Mouse (Mus musculus) activated CD4-positive, CD25-positive, alpha-beta regulatory T cell, adult 4 months (primary cell): ENCODE results near the gene L1td1. TPM values are rescaled to one million over a fixed set of nuclear protein-coding genes. Genes with fewer than 3 reads are reported as not detected.

Experiments
- ATAC-seq: one replicate; pipeline ENCODE4 v1.8.0; 2017
- polyA plus RNA-seq, 2 experiments: library from polyadenylated mRNA; unstranded; fragments of 100-300 nt; shearing (Covaris generic); gene quantifications; one replicate each; pipeline ENCODE4 v1.2.1; 2017

Gene L1td1
- polyA plus RNA-seq, 2 experiments from 2014 or later = not detected

DNA sequence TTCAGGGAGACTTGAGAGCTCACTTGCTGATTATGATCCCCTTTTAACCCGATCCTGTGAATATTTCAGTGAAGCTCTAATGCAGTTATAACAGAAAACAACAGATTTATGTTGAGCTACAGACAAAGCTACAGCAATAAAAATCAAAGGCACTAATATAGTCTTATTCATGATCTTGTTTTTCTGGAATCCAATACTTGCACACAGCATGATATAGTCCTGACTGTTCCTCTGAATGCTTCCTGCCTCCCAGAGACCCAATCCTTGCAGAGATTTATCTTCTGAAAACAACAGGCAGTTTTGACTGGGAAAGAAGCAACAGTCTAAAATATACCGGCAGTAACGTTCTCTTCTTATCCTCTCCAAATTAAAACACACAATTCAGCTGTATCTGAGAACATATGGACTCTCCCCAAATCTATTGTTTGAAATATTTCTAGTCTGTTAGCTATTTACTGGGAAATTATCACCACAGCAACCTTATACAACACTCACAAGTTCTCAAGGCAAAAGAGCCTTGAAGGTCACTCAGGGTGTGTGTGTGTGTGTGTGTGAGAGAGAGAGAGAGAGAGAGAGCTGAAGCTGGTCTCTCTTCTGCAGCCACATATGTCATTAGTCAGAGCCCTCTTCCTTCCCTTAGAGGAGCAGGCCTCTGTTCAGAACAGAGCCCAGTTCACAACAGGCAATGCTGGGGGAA, 16.8 kb downstream of the L1td1 start:
- no peak for ATAC-seq

DNA sequence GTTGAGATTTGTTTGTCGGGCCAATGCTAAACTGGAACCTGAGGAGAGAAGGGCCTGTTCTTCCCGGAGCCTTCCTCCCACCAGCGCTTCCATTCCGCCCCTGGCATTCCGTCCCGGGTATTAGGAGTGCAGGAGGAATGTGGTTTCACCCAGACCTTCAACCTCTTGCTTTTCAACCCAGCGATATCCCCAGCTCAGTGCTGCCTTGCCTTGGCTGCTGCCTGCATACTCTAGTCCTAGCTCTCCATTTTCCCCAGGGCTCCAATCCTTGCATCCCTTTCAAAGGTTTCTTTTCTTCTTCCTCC, 17.3 kb downstream of the L1td1 start:
- ATAC-seq = no peak

DNA sequence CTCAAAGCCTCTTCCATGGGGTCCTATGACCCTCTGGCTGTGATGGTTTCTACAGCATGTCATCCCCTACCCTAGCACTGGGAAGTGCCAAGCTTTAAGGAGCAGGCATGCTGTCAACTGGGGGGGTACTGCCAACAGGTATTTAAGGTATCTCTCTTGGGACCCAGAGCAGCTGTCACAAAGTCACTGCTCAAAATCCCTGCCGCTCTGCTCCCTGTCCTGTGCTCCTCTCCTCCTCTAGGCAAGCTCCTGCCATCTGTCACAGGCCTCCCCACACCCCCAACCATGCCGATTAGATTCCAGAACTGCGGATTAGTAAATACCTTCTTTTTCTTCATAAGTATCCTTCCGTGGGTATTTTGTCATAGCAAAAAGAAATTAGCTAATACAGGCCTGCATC, 27.9 kb downstream of the L1td1 start:
- no peak for ATAC-seq

DNA sequence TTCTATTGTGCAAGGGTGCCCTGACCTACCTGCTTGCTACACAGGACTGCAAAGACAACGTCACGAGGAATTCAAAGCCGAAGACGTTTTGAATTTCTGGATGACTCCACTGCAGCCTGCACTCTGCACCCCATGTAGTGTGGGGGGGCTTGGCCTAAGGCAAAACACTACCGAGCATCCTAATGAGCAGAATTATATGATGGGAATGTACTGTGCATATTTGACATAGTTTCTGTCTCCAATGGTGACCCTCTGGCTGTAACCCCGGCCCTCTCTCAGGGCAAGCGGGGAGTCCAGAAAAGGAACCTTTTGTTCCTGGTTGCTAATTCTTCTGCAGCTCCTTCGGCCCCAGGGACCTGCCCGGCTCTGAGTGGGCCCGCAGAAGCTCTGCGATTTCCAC, 29.6 kb downstream of the L1td1 start:
- no peak for ATAC-seq

DNA sequence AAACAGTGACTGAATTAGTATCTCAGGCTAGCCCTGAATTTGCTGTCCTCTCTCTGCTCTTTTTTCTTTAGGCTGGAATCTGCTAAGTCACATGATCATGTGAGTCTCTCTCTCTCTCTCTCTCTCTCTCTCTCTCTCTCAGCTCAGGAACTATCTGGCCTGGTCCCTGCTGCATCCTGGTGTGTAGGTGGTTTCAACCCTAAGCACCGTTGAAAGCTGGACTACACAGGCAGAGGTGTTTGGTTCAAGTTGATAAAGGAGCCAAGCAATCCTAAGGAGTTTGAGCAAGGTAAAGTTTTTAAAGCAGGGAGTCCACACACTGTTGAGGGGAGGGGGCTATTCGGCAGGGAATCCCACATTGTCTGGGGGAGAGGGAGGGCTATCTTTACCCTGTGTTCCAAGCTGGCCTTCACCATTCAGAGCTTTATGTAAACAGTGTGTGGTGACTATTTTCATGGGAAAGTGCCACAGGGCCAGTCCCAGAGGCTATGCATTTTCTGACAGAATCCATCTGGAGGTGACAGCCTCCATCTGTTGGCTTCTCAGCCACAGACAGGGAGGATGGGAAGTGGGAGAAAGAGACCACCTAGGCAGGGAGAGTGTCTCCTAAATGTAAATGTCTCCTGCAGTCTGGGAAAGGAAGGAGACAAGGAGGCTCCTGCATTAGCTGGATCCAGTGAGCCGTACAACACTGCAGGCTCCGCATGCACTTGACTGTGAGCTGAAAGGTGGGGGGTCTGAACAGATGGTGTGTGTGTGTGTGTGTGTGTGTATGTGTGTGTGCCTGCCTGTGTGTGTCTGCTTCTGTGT, 31.7 kb downstream of the L1td1 start:
- ATAC-seq = no peak

DNA sequence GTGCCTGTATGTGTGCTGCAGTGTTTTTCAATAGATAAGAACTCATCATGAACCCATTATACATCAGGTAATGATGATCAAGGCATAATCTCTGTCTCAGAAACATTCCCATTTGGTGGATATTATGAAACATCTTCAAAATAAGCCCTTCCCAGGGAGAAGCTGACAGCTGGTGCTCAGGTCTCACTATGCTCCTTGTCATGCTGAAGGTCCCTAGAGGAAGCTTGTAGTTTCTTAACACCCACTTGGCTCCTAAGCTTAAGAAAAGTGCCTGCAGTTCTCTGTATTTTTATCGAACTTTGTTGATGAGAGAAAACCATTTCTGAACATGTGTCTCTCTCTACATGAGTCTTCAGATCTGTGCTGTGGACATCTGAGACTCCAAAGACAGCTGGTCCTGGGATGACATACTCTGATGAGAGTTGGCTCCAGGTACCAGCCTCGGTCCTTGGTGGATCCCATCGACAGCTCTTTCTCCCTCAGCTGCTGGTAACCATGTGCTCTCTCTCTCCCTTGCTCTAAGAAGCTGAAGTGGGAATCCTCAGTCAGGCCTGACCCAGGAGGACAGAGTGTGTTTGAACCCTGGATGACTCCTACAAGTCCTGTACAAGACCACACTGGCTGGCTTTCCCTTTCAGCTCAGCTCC, 32.5 kb downstream of the L1td1 start:
- ATAC-seq = no peak

DNA sequence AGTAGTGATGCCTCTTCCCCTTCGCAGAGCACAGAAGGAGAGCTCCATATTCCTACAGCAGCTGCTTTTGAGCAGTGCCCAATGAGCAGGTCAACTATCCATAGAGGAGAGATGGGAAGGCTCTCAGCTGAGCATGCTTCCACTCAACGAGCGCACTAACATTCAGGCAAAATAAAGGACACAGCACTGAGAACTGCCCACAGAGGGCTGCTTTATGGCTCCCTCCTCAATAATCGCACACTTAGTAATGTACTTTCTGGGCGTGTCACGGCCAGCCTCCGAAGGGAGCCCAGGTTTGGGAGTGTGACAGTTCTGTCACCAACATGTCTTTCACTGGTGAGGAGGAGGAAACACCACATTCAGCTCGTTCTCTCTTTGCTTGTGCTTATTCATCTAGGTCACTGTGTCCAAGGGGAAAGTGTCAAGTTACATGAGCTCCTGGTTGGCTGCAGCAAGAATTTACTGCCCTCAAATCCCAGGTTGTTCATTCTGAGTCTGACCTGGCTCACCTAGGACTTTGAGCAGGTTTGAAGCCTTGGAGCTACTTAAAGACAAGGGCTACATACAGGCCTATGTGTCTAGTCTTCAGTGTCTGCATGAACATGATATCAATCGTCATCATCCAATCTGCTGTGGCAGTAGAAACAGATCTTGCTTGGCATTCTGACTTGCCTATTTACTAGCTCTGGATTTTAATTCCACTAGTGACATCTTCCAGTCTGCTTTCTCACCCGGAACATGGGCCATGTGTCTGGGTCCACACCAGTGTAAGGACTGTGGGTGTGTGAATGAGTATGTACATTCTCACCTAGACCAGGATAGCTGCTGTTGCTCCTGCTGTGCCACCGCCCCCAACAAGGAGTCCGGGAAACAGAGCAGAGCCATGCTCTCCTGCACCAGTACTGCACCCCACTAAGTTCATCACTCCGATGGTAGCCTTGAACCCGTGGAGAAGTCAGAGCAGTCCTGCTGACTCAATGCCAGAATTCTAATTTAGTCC, 40.9 kb downstream of the L1td1 start:
- no peak for ATAC-seq

DNA sequence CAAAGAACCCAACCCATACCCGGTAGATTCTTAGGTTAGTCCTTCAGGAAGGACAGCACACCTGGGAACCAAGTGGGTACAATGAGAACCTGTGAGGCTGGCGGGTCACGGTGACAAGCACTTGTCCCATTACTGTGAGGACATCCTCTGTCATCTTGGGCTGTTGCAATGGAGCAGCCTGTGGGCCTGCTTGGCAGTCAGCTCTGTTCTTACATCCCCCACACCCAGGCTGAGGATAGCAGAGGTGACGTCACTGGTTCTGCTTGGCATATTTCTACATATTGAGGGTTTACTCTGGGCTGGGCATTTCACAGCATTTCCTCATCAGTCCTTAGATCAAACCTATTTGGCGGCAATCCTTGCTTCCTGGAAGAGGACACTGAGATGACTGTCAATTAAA, 47.3 kb downstream of the L1td1 start:
- no peak for ATAC-seq

DNA sequence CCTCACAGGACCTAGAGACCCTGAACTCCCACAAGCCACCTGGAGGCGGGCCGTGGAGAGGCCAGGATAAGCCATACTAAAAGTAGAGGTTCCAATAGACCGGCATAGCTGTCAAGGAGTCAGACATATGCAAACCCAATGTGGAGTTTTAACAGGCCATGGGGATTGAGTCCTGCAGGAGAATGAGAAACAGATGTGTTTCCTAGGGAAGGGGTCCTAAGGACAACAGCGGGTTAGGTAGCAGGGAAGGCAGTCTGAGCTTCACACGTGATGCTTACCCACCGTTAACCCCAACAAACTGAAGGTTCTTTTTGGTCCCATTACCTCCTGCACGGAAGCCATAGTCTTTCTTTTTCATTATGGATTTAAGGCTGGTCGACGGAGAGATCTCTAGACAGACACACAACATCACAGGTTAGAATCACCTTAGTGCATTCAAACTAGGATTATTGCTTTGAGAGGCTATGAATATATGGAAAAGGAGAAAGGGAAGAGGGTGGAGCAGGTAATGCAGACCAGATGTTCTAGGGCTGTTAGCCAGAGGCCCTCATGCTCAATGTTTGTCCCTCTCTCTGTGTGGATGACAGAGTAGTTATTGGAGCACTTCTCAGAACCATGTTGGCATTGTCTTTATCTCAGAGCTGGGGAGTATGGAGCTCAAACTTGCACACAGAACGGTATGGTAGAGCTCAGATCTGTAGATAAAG, 50.3 kb downstream of the L1td1 start:
- no peak for ATAC-seq

DNA sequence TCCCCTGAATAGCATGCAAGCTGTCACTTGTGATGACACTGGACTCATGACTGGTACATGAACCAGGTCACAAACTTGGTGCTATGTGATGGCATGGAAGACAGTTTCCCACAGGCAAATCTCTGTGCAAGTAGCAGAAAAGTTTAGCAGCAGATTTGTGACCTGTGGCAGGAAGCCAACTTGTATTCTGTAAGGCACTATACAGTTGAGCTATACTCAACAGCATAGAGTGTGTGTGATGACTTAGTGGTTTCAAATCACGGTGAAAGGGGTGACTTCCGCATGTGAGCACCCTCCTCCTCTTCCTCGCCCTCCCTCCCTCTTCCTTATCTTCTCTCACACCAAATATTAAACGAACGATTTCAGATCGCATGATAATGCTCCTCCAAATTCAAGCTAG, 50.9 kb downstream of the L1td1 start:
- ATAC-seq = no peak

DNA sequence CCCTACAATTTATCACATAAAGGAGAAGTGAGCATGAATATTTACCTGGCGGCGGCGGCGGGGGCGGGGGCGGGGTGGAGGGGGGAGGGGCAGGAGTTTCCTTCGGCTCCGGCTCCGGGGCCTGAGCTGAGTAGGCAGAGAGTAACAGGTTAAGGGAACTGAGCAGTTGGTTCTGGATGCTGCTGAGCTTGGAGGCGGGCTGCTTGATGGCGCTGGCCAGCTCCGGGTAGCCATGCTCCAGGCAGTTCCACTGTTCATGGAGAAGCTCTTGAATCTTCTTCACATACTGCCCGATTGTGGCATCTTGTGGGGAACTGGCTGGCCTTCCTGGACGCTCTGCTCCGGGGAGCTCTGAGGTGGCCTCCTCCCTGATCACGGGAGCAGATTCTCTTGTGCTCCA, 51.7 kb downstream of the L1td1 start:
- ATAC-seq = no peak

DNA sequence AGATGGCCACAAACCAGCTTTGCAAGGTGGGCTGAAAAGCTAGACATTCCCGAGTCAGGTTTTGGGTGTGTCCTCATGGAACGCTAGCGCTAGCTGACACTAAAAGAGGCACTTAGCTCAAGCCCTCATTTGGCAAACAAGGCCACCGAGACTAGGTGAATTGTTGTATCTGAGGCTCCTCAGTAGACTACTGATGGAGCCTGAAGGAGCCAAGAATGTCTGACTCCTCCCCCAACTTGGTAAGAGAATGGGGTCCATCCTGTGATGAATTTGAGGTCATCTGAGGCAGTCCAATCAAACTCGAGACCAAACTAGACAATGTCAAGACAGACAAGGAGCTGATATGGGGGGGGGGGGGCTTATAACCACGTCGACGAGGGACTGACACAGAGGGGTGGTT, 59.3 kb downstream of the L1td1 start:
- no peak for ATAC-seq

DNA sequence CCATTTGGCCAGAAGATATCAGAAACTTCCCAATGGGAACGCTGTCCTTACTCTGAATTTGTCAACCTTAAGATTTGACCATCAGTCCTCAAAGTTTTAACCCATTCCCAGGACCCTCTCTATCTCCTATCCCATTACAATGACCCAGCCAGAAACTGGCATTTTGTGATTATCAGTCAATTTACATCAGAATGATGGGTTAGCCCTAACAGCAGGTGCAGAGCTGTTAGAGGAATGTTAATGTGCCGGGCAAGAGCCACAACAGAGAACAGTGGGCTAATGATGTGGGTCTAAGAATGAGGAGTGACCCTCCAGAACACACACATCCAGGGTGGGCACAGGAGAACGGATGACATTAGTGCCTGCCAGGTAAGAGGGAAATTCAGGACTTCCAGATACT, 59.7 kb downstream of the L1td1 start:
- ATAC-seq = no peak

Other genes with a start within 250 kb of the L1td1 start
- not detected for gene Kank4, start 90.8 kb downstream of the L1td1 start, polyA plus RNA-seq
- gene I0C0044D17Rik, start 97.1 kb downstream of the L1td1 start, polyA plus RNA-seq = not detected
- gene Usp1, start 197.1 kb downstream of the L1td1 start, polyA plus RNA-seq = 10 to 100 TPM; 20.7 to 21.5 TPM